Mouse (Mus musculus) lung, adult 2 months (tissue): ENCODE results near the gene Fam19a2. TPM values are rescaled to one million over a fixed set of nuclear protein-coding genes. Genes with fewer than 3 reads are reported as not detected.

Source experiments
- DNase-seq: peaks from one replicate; pipeline ENCODE4 v3.0.0; 2022
- H3K4me1 ChIP-seq: fragments of 200-500 bp; 2 replicates; pipeline ENCODE4 v1.6.1; 2011; ENCODE audit warnings: low read length; ENCODE audit not compliant: control insufficient read depth, insufficient read depth
- H3K4me3 ChIP-seq: fragments of 200-500 bp; replicated peaks from 2 replicates; pipeline ENCODE3; 2011; ENCODE audit warnings: low read depth, mild to moderate bottlenecking, control low read depth, low read length; ENCODE audit errors: extremely low read depth
- CTCF ChIP-seq: fragments of 200-500 bp; IDR thresholded peaks from 2 replicates; pipeline ENCODE4 v1.5.1; 2011; ENCODE audit warnings: mild to moderate bottlenecking, low read length, control low read depth; ENCODE audit not compliant: insufficient read depth
- POLR2A ChIP-seq: fragments of 200-500 bp; IDR thresholded peaks from 2 replicates; pipeline ENCODE4 v1.6.1; 2011; ENCODE audit warnings: low read depth, mild to moderate bottlenecking, control low read depth, low read length, borderline replicate concordance; ENCODE audit errors: extremely low read depth
- WGBS: fragments of 180-500 bp; shearing (Covaris S2); methylation state at CpG from one replicate; pipeline ENCODE4 v1.1.7; 2018; 5-methylcytosine and 5-hydroxymethylcytosine counted together
- polyA plus RNA-seq: library from polyadenylated mRNA; depleted of rRNA; stranded (reverse); fragments of >200 nt; gene quantifications from 2 replicates; pipeline ENCODE4 v1.2.3, GENCODE M21; 2012

Gene Fam19a2
- polyA plus RNA-seq, 1 experiment: 0.07 TPM

GRCm38 (mm10) chr10:123367152-123367864, 103.5 kb downstream of the Fam19a2 start:
- TF ChIP-seq POLR2A (no peak), CTCF (no peak)
- DNase-seq: no peak
- 81% methylated on average over 15 of the region's 15 CpGs for WGBS
- H3K4me3 ChIP-seq: no peak overlapping the region
- no peaks in the 10 kb centered on the region for H3K4me1 ChIP-seq

GRCm38 (mm10) chr10:123383277-123383676, 119.5 kb downstream of the Fam19a2 start:
- Histone ChIP-seq H3K4me3 (no peak overlapping the region), H3K4me1 (no peaks in the 10 kb centered on the region)
- 42% methylated on average over 2 of the region's 2 CpGs for WGBS
- DNase-seq: no peak
- TF ChIP-seq CTCF (no peak), POLR2A (no peak)

GRCm38 (mm10) chr10:123385641-123386040, 121.8 kb downstream of the Fam19a2 start:
- no peaks in the 10 kb centered on the region for H3K4me1 ChIP-seq
- no peak overlapping the region for H3K4me3 ChIP-seq
- no peak for TF ChIP-seq CTCF
- no peak for TF ChIP-seq POLR2A
- no peak for DNase-seq
- 60% methylated on average over 6 of the region's 6 CpGs for WGBS

- no peak for DNase-seq
- Histone ChIP-seq H3K4me1 (no peaks in the 10 kb centered on the region), H3K4me3 (no peak overlapping the region)
- 62% methylated on average over 9 of the region's 9 CpGs for WGBS
- TF ChIP-seq POLR2A: no peak
- TF ChIP-seq CTCF: no peak
Observed at GRCm38 (mm10) chr10:123395429-123395828, 131.6 kb downstream of the Fam19a2 start.

GRCm38 (mm10) chr10:123398136-123398535, 134.3 kb downstream of the Fam19a2 start:
- H3K4me3 ChIP-seq: no peak overlapping the region
- no peak for TF ChIP-seq POLR2A
- no peak for TF ChIP-seq CTCF
- no peaks in the 10 kb centered on the region for H3K4me1 ChIP-seq
- 50% methylated on average over 6 of the region's 6 CpGs for WGBS
- no peak for DNase-seq

- no peaks in the 10 kb centered on the region for H3K4me1 ChIP-seq
- DNase-seq: no peak
- WGBS: 87% methylated on average over 3 of the region's 3 CpGs
- no peak overlapping the region for H3K4me3 ChIP-seq
- TF ChIP-seq CTCF (no peak), POLR2A (no peak)
Observed at GRCm38 (mm10) chr10:123401188-123401587, 137.4 kb downstream of the Fam19a2 start.

GRCm38 (mm10) chr10:123402460-123402859, 138.7 kb downstream of the Fam19a2 start:
- H3K4me3 ChIP-seq: no peak overlapping the region
- 73% methylated on average over 3 of the region's 3 CpGs for WGBS
- TF ChIP-seq CTCF: no peak
- no peak for TF ChIP-seq POLR2A
- no peak for DNase-seq
- no peaks in the 10 kb centered on the region for H3K4me1 ChIP-seq

- TF ChIP-seq POLR2A (no peak), CTCF (no peak)
- Histone ChIP-seq H3K4me1 (no peaks in the 10 kb centered on the region), H3K4me3 (no peak overlapping the region)
- 94% methylated on average over 1 of the region's 1 CpGs for WGBS
- DNase-seq: no peak
Observed at GRCm38 (mm10) chr10:123414953-123415352, 151.2 kb downstream of the Fam19a2 start.

- H3K4me3 ChIP-seq: no peak overlapping the region
- WGBS: 76% methylated on average over 4 of the region's 4 CpGs
- no peaks in the 10 kb centered on the region for H3K4me1 ChIP-seq
- no peak for TF ChIP-seq CTCF
- DNase-seq: no peak
Observed at GRCm38 (mm10) chr10:123416024-123416423, 152.2 kb downstream of the Fam19a2 start.

- no peak for DNase-seq
- WGBS: 42% methylated on average over 7 of the region's 7 CpGs
- no peaks in the 10 kb centered on the region for H3K4me1 ChIP-seq
- H3K4me3 ChIP-seq: no peak overlapping the region
- TF ChIP-seq POLR2A (no peak), CTCF (no peak)
Observed at GRCm38 (mm10) chr10:123418616-123419173, 154.9 kb downstream of the Fam19a2 start.
